Mouse (Mus musculus) kidney, adult 2 months (tissue): ENCODE measurements at regions not wholly inside any gene's neighbourhood (a gene's known extent, or its start where the extent isn't known, plus 50 kb on each side); places are given as distances from the start of the nearest gene placed in this dataset.

Experiments used
- DNase-seq: peaks from one replicate; pipeline ENCODE4 v3.0.0; 2021
- H3K27ac ChIP-seq: fragments of 200-500 bp; 2 replicates; pipeline ENCODE4 v1.5.1; 2012; ENCODE audit warnings: low read depth, low read length, control low read depth, inconsistent platforms; ENCODE audit not compliant: insufficient read depth
- H3K27me3 ChIP-seq: fragments of 200-500 bp; replicated peaks from 2 replicates; pipeline ENCODE4 v1.6.1; 2012; ENCODE audit warnings: mild to moderate bottlenecking, moderate library complexity, low read length, inconsistent platforms; ENCODE audit not compliant: control insufficient read depth, insufficient read depth
- H3K36me3 ChIP-seq: fragments of 200-500 bp; 2 replicates; pipeline ENCODE4 v1.6.1; 2012; ENCODE audit warnings: mild to moderate bottlenecking, moderate library complexity, low read length, inconsistent platforms; ENCODE audit not compliant: control insufficient read depth, insufficient read depth
- H3K4me1 ChIP-seq: fragments of 200-500 bp; 2 replicates; pipeline ENCODE4 v1.6.1; 2011; ENCODE audit warnings: low read length; ENCODE audit not compliant: control insufficient read depth, insufficient read depth
- H3K4me3 ChIP-seq: fragments of 200-500 bp; 2 replicates; pipeline ENCODE4 v1.5.1; 2011; ENCODE audit warnings: mild to moderate bottlenecking, low read depth, low read length, control low read depth; ENCODE audit not compliant: insufficient read depth
- CTCF ChIP-seq: fragments of 200-500 bp; conservative IDR thresholded peaks from 2 replicates; pipeline ENCODE4 v1.5.1; 2011; ENCODE audit warnings: low read depth, mild to moderate bottlenecking, control low read depth, low read length, moderate library complexity, mixed read lengths; ENCODE audit not compliant: insufficient read depth, insufficient read length
- POLR2A ChIP-seq: fragments of 200-500 bp; IDR thresholded peaks from one replicate; pipeline ENCODE4 v1.6.1; 2011; ENCODE audit warnings: low read depth, low read length, control low read depth
- WGBS: fragments of 180-500 bp; shearing (Covaris S2); methylation state at CpG from one replicate; pipeline ENCODE4 v1.1.7; 2018; 5-methylcytosine and 5-hydroxymethylcytosine counted together

DNA sequence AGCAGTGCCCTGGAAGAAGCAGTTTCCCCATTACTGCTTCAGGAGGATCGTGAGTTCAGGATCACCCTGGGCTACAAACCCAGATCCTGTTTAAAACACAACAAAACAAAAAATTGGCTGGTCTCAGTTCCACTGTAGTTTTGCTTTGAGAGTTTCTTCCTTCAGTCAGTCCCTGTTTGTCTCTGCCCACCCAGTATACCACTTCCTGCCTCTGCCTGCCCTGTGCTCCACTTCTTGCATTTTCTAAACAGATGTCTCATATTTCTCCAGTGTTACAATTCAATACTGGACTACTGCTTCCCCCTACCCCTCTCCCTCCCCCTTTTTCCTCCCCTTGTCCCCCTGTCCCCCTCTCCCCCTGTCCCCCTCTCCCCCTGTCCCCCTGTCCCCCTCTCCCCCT, 98.6 kb upstream of the F13a1 start:
- 71% methylated on average over 1 of the region's 1 CpGs for WGBS
- H3K4me3 ChIP-seq, result no peak overlapping the region
- peak; percentile 3 for DNase-seq
- no peaks in the 10 kb centered on the region for H3K4me1 ChIP-seq
- H3K36me3 ChIP-seq, result no peaks in the 10 kb centered on the region
- H3K27ac ChIP-seq, result no peak overlapping the region
- no peak for TF ChIP-seq POLR2A
- no peak for TF ChIP-seq CTCF
- no peaks in the 10 kb centered on the region for H3K27me3 ChIP-seq

DNA sequence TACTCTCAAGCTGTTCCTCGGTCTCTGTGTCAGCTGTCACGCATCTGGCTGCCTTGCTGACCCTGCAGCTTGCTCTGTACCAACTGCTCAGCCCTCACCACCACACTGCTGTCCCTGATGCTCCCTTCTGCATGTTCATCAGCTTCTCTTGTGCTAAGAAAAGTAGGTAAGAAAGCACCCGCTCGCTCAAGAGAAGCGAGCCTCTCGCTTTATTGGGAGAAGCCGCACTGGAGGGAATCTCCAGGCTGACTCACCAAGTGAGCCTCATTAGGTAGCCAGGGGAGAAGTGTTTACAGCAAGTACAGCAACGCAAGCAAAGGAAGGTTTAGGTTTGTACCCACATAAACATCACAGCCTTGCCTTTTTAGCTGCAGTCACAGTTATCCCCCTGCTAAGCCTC, 97.7 kb upstream of the F13a1 start:
- no peak overlapping the region for H3K27ac ChIP-seq
- no peak for TF ChIP-seq POLR2A
- no peak for TF ChIP-seq CTCF
- H3K4me1 ChIP-seq, result no peaks in the 10 kb centered on the region
- H3K36me3 ChIP-seq, result no peaks in the 10 kb centered on the region
- no peak overlapping the region for H3K4me3 ChIP-seq
- no peak for DNase-seq
- no peaks in the 10 kb centered on the region for H3K27me3 ChIP-seq
- WGBS, result 87% methylated on average over 8 of the region's 8 CpGs

DNA sequence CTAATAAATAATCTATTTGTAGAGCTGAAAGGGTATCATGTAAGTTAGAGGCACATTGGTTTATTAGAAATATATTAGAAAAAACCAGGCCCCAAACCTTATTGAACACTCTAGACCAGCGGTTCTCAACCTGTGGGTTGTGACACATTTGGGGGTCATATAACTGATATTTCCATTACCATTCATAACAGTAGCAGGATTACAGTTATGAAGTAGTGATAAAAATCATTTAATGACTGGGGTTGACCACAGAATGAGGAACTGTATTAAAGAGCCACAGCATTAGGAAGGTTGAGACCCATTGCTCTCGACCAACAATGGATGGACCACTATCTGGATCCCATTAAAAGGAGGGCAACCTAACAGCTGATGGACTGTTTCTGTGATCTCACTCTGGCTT, 92.8 kb upstream of the F13a1 start:
- Histone ChIP-seq H3K4me1 (no peaks in the 10 kb centered on the region), H3K4me3 (no peak overlapping the region), H3K27me3 (no peaks in the 10 kb centered on the region), H3K36me3 (no peaks in the 10 kb centered on the region), H3K27ac (no peak overlapping the region)
- WGBS, result 84% methylated on average over 2 of the region's 2 CpGs
- TF ChIP-seq POLR2A (no peak), CTCF (no peak)
- DNase-seq, result no peak

DNA sequence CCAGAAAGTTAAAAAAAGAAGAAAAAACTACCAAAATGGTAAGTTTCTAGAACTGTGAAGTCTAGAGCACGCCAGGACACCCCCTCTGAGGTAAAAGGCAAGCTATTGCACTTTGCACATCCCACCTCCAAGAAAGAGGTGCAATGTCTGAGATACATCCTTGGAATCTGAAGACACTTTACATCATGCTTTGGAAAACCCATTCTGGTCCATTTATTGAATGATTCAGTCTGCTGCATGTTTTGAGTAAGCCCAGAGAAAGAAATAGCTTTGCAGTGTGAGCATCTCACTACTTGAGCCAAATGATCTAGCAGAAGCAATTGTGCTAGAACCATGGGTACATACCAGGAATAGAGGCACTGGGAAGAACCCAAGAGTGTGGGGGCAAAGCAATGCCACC, 85.1 kb upstream of the F13a1 start:
- no peaks in the 10 kb centered on the region for H3K27me3 ChIP-seq
- no peaks in the 10 kb centered on the region for H3K4me1 ChIP-seq
- no peak for DNase-seq
- no peak overlapping the region for H3K27ac ChIP-seq
- WGBS, result 74% methylated on average over 1 of the region's 1 CpGs
- H3K4me3 ChIP-seq, result no peak overlapping the region
- TF ChIP-seq POLR2A, result no peak
- TF ChIP-seq CTCF, result no peak
- no peaks in the 10 kb centered on the region for H3K36me3 ChIP-seq

DNA sequence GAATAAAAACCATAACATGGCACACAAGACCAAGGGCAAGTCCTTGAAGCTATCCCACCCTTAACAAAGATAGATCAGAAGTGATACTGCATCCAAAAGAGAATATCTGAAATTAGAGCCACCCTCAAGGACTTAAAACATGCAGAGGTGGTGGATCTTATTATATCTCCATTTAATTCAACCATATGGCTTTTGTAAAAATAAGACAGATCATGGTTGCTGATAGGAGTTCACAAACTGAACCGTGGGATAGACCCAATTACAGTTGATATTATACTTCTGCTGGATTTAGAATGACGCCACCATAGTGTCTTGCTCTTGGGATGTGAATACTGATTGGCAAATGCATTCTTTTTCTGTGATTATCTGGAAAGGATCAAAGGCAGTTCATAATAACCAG, 84.5 kb upstream of the F13a1 start:
- H3K4me3 ChIP-seq, result no peak overlapping the region
- H3K27ac ChIP-seq, result no peak overlapping the region
- no peak for DNase-seq
- no peaks in the 10 kb centered on the region for H3K4me1 ChIP-seq
- no peak for TF ChIP-seq CTCF
- no peak for TF ChIP-seq POLR2A
- no peaks in the 10 kb centered on the region for H3K27me3 ChIP-seq
- H3K36me3 ChIP-seq, result no peaks in the 10 kb centered on the region
- 81% methylated on average over 2 of the region's 2 CpGs for WGBS

DNA sequence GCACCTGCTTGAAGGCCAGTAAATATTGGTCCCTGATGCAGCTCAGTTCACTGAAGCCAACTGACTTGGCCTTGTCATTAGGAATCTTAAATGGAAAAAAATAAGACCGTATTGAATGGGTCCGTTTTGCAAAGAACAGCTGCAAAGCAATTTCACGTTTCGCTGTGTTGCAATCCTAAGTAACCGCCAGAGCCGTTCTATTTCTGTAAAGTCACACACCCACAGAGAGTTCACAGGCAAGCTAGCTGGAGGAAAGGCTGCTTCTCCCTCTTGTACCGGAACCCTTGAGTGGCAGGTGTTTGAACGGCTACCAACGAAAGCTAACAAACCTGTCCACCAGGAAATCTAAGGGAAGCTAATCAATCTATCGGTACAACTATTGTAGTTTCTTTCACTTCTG, 80.6 kb upstream of the F13a1 start:
- Histone ChIP-seq H3K4me1 (no peaks in the 10 kb centered on the region), H3K4me3 (no peak overlapping the region), H3K27ac (no peak overlapping the region), H3K27me3 (no peaks in the 10 kb centered on the region), H3K36me3 (no peaks in the 10 kb centered on the region)
- no peak for TF ChIP-seq POLR2A
- no peak for TF ChIP-seq CTCF
- 74% methylated on average over 10 of the region's 10 CpGs for WGBS
- peak; percentile 3 for DNase-seq

DNA sequence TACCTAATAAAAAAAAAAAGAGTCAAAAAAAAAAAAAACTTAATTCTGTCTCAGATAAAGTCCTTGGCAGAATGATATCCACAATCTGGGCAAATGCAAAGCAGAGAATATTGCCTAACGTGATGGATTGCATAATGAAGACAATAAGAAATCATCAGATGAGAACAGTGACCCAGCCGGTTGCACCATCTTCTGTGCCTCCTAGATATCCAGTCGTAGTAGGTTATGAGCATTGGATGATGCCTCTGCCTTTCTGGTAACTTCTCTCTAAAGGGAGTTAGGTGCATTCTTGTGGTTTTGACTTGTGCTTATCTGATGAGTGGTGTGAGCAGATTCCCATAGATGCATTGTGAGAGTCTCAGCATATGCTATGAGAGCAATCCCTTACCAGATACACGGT, 71.6 kb upstream of the F13a1 start:
- no peak for DNase-seq
- Histone ChIP-seq H3K27me3 (no peaks in the 10 kb centered on the region), H3K36me3 (no peaks in the 10 kb centered on the region), H3K4me1 (no peaks in the 10 kb centered on the region), H3K4me3 (no peak overlapping the region), H3K27ac (no peak overlapping the region)
- TF ChIP-seq CTCF, result no peak
- no peak for TF ChIP-seq POLR2A
- WGBS, result 95% methylated on average over 4 of the region's 4 CpGs

DNA sequence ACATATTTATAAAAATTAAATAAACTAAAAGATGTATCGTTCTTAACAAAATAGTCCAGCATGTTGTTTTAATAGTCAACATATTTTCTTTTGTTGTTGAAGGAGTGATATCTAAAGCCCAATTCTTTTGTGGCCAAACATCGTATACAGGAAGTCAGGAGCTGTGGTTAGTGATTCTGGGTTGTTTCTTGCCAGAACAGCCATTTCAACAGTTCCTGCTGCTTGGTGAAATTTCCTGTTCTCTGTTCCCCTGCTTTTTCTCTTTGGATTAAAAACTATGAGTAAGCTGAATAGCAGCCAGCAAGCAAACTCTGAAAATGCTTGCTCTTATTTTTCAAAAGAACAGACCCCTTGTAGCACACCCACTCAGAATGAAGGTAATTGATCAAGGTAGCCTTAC, 70.2 kb upstream of the F13a1 start:
- no peak for DNase-seq
- Histone ChIP-seq H3K4me3 (no peak overlapping the region), H3K27ac (no peak overlapping the region), H3K36me3 (no peaks in the 10 kb centered on the region), H3K4me1 (0 out of 2 replicates have a peak, but pooled peaks cover 2% of the 10 kb centered on the region), H3K27me3 (no peaks in the 10 kb centered on the region)
- 65% methylated on average over 2 of the region's 2 CpGs for WGBS
- TF ChIP-seq CTCF (no peak), POLR2A (no peak)
